Mouse (Mus musculus) neural tube, embryonic 14.5 days (tissue): Measurements from ENCODE around the gene Mks1. TPM values are rescaled to one million over a fixed set of nuclear protein-coding genes. Genes with fewer than 3 reads are reported as not detected.

ENCODE experiments used
- ATAC-seq: fragments of 200-750 bp; cut with Nextera tagmentation; 2 replicates; pipeline ENCODE4 v1.8.0; 2017; ENCODE audit warnings: low read depth, mild to moderate bottlenecking, moderate TSS enrichment, moderate library complexity
- H3K27ac ChIP-seq: fragments of 300-500 bp; sonication (generic); 2 replicates; pipeline ENCODE4 v1.5.1; 2014; ENCODE audit warnings: low read depth, mild to moderate bottlenecking, control low read depth, low read length, moderate library complexity, mixed read lengths
- H3K27me3 ChIP-seq: fragments of 300-500 bp; sonication (generic); 2 replicates; pipeline ENCODE4 v1.6.1; 2014; ENCODE audit warnings: low read length; ENCODE audit not compliant: control insufficient read depth, insufficient read depth
- H3K36me3 ChIP-seq: fragments of 300-500 bp; sonication (generic); 2 replicates; pipeline ENCODE4 v1.6.1; 2014; ENCODE audit warnings: low read length, mixed read lengths; ENCODE audit not compliant: control insufficient read depth, insufficient read depth
- H3K4me1 ChIP-seq: fragments of 300-500 bp; sonication (generic); 2 replicates; pipeline ENCODE4 v1.6.1; 2014; ENCODE audit warnings: low read length; ENCODE audit not compliant: control insufficient read depth, insufficient read depth
- H3K4me2 ChIP-seq: fragments of 300-500 bp; sonication (generic); 2 replicates; pipeline ENCODE4 v1.6.1; 2014; ENCODE audit warnings: mild to moderate bottlenecking, low read depth, low read length, control low read depth
- H3K4me3 ChIP-seq: fragments of 300-500 bp; sonication (generic); 2 replicates; pipeline ENCODE4 v1.5.1; 2014; ENCODE audit warnings: low read depth, low read length, control low read depth, mixed read lengths
- H3K9ac ChIP-seq: fragments of 300-500 bp; sonication (generic); replicated peaks from 2 replicates; pipeline ENCODE4 v1.6.1; 2014; ENCODE audit warnings: low read depth, mild to moderate bottlenecking, control low read depth, low read length, mixed read lengths
- H3K9me3 ChIP-seq: fragments of 300-500 bp; sonication (generic); 2 replicates; pipeline ENCODE4 v1.6.1; 2016; ENCODE audit warnings: low read length; ENCODE audit not compliant: control insufficient read depth
- WGBS: fragments of 180-500 bp; shearing (Covaris S2); extraction: QIAGEN DNeasy Blood & Tissue Kit; methylation state at CpG from one replicate; pipeline ENCODE4 v1.1.7; 2014; 5-methylcytosine and 5-hydroxymethylcytosine counted together
- polyA plus RNA-seq: library from polyadenylated mRNA; unstranded; fragments of >200 nt; fragmentation: Nextera tagmentation; extraction: Ambion mirVana; gene quantifications from 2 replicates; pipeline ENCODE4 v1.2.1, GENCODE M21; 2014

Mks1 gene
- polyA plus RNA-seq, 1 experiment from 2014 or later, result 10.4 TPM

DNA sequence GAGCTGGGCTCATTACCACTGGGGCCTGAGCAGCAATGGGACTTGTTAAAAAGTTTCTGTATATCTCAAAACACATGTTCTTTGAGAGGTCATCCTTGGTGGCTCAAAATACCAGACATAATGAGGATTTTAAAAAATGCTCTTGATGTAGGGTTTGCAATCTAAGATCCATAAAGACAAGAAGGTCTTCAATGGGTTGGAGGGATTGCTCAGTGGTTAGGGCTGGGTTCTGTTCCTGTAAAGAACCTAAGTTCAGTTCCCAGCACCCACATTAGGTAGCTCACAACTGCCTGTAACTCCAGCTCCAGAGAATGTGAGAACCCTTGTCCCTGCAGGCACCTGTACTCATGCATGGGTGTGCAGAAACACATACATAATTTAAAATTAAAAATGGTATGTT lies 44.3 kb downstream of the Mks1 start, which contains the start of gene Olfr463:
Olfr463 (minus strand) TSS at position 101 of the 400 bp plus-strand sequence.
- Histone ChIP-seq H3K36me3 (no peaks in the 10 kb centered on the region), H3K27ac (no peak within 1 kb of the TSS), H3K27me3 (no peaks in the 10 kb centered on the region), H3K4me1 (no peaks in the 10 kb centered on the region), H3K4me3 (no peak within 1 kb of the TSS), H3K9ac (no peak within 1 kb of the TSS), H3K9me3 (no peaks in the 10 kb centered on the region), H3K4me2 (no peak within 1 kb of the TSS)
- ATAC-seq, result no peak

DNA sequence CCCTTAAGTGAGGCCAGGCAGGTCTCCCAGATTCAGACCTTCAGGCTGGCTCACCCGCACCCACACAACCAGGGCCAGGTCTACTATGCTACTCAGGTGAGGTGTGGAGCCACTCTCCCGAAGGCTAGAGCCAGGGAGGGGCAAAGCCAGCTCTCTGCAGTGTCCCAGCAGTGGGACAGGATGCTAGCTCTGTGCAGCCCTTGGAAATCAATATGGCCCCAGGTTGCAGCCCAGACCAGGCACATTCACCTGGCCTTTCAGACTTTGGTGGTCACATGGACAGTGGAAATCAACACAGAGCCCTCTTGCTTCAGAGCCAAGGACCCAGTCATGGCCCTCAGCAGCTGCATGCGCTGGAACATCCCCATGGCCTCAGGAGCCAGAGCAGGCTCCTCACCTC lies 51.3 kb downstream of the Mks1 start:
- Histone ChIP-seq H3K4me3 (no peak overlapping the region), H3K9ac (no peak overlapping the region), H3K27me3 (no peaks in the 10 kb centered on the region), H3K27ac (no peak overlapping the region), H3K4me2 (no peak overlapping the region), H3K36me3 (no peaks in the 10 kb centered on the region), H3K4me1 (no peaks in the 10 kb centered on the region), H3K9me3 (no peaks in the 10 kb centered on the region)
- 89% methylated on average over 3 of the region's 3 CpGs for WGBS
- ATAC-seq, result no peak

Other genes starting within 250 kb of the Mks1 start
- 0.33 and 0.62 TPM in 2 replicates for gene Hsf5, start 236.1 kb upstream of the Mks1 start, polyA plus RNA-seq
- gene Rnf43, start 190.5 kb upstream of the Mks1 start, polyA plus RNA-seq, result 0.71 and 1.1 TPM in 2 replicates
- gene Supt4a, start 115.7 kb upstream of the Mks1 start, polyA plus RNA-seq, result 137 and 139 TPM in 2 replicates
- 47.8 and 55.2 TPM in 2 replicates for gene Tspoap1, start 92.7 kb upstream of the Mks1 start, polyA plus RNA-seq
- gene Mpo, start 59.6 kb upstream of the Mks1 start, polyA plus RNA-seq, result 0.31 and 2.2 TPM in 2 replicates
- 0.93 and 1.3 TPM in 2 replicates for gene Lpo, start 24.9 kb upstream of the Mks1 start, polyA plus RNA-seq
- gene Epx, start 22.3 kb downstream of the Mks1 start, polyA plus RNA-seq, result 0.28 and 0.46 TPM in 2 replicates
- gene Olfr462, start 39.1 kb downstream of the Mks1 start, polyA plus RNA-seq, result not detected in 2 replicates
- gene Olfr463, start 44.2 kb downstream of the Mks1 start, polyA plus RNA-seq, result not detected in 2 replicates
- 0.13 and 0.31 TPM in 2 replicates for gene Olfr464, start 67.8 kb downstream of the Mks1 start, polyA plus RNA-seq
- 30.5 and 37.9 TPM in 2 replicates for gene Dynll2, start 134.3 kb downstream of the Mks1 start, polyA plus RNA-seq
- 235 and 280 TPM in 2 replicates for gene Srsf1, start 194.2 kb downstream of the Mks1 start, polyA plus RNA-seq
- gene Vezf1, start 215.1 kb downstream of the Mks1 start, polyA plus RNA-seq, result 50.2 and 53.5 TPM in 2 replicates
- gene Cuedc1, start 244.8 kb downstream of the Mks1 start, polyA plus RNA-seq, result 34.0 and 38.3 TPM in 2 replicates